Mouse (Mus musculus): Measurements from ENCODE around the gene Igf1r.

DNA sequence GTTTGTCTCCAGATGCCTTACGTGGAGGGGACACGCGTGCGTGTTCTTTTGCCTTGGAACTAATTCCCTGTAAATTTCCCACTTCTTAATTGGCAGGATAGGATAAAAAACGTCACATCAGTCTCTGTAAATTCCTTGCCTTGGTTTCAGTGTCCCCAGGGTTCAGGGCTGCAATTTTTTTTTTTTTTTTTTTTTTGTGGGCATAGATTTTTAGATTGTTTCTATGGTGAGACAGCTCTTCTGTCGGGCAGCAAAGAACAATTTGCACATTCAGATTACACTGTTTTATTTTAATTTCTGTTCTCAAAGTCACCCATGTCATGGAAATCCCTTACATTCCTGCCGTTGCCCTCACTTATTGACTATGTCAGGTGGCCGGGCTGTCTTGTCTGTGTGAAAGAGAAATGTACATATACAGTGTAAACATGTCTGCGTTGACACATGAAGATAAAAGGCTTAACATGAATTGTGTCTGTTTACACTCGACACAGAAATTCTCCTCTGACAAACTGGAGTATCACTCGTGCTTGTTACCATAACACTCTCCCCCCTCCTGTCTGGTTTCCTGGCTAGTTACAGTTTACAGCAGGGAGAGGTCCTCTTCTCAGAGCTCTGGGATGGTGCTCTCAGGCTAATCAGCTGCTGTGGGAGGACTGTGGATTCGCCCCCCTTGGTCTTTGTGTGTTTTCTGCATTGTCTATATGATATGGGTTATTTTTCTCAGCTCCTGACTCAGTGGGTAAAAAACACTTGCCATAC is 43.8 kb downstream of the Igf1r start:
- TF ChIP-seq POLR2A (IDR thresholded peaks at IDR 0.05; ENCODE audit: low read depth, low read length) (no peak), CTCF (IDR thresholded peaks at IDR 0.05; ENCODE audit: extremely low read depth, insufficient read length, insufficient replicate concordance, low read depth, low read length) (no peak)

All from small intestine, adult 2 months (tissue).